Mouse (Mus musculus) c-Kit-positive CD71-positive TER-119-positive erythroid progenitor cells, embryonic 14.5 days (primary cell): Measurements from ENCODE around the gene Mfng.

Experiments
- DNase-seq: peaks from one replicate; pipeline ENCODE4 v3.0.0-alpha.2; 2013; ENCODE audit warnings: low spot score

The Mfng gene

DNA sequence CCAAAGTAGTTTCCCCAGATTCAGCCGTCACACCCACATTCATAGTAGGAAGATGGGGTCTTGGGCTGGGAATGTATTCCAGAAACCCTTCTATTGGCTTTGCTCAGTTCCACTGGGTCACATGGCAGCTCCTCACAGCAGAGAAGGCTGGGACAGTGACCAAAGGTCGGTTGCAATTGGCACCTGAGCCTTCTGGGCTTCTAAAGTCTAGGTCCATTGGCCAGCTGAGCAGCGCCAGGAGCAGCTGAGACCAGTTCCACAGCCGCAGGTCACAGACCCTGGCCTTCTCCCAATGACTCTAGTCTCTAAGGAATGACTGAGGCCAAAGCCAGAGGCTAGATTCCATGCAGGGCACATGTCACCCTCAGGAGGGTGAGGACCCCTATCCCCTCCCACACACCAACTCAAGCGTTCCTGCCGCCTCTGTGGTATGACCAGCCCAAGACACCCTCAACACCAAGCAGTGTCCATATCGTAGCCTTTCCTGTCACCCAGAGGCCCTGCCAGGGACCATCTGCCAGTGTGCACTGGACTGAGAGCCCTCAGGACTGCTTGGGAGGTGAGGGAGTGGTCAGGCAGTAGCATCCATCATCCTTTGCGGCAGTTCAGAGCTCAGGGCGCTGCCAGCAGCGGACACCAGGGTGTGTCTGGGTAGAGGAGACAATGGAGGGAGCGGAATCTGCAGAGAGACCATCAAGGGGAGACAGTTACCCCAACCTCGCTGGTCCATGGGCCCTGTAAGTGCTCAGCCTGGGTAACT lies 17.1 kb downstream of the Mfng start:
- DNase-seq: no peak

DNA sequence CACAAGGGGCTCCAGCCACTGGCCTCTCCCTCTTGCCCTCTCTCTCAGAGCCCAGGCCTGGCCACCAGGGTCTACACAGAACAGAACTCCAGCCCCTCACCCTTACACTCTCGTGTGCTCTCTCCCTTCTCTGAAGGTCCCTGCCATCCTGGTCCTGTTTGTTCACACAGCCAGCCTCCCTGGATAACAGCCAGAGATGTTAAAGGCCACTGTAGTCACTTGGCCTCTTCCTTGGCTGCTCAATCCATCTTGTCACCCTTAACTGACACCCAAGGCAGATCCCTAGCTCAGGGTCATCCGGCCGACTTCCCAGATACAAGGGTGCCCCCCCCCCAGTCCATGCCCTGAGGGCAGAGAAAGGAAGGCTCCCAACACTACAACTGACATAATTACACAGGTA lies 18.0 kb downstream of the Mfng start:
- no peak for DNase-seq

DNA sequence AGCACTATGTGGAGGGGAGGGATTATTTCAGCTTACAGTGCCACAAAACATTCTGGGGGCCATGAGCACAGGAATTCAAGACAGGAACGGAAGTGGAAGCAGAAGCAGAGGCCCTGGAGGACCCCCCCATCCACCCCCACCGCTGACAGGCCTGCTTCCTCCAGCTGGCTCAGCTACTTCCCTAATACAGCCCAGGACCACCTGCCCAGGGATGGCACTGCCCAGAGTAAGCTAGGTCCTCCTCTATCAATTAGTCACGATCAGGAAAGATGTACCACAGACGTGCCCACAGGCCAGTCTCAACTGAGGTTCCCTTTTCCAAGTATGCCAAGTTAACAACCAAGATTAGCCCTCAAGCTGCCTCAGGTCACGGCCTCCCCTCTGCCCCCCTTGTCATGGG lies 19.1 kb downstream of the Mfng start:
- DNase-seq: no peak

DNA sequence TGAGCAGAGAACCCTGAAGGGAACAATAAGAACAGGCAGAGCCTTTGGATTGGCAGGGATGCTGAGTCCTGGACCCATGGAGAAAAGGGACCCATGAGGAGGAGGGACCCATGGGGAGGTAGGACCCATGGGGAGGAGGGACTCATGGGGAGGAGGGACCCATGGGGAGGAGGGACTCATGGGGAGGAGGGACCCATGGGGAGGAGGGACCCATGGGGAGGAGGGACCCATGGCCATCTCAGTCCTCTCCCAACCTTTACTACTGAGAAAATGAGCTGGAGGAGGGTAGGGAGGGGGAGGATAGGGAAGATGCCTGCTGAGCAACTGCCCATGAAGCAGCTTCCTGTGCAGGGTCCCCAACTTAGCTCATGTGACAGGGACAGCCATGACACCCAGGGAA lies 20.3 kb downstream of the Mfng start:
- peak; percentile 33 for DNase-seq

DNA sequence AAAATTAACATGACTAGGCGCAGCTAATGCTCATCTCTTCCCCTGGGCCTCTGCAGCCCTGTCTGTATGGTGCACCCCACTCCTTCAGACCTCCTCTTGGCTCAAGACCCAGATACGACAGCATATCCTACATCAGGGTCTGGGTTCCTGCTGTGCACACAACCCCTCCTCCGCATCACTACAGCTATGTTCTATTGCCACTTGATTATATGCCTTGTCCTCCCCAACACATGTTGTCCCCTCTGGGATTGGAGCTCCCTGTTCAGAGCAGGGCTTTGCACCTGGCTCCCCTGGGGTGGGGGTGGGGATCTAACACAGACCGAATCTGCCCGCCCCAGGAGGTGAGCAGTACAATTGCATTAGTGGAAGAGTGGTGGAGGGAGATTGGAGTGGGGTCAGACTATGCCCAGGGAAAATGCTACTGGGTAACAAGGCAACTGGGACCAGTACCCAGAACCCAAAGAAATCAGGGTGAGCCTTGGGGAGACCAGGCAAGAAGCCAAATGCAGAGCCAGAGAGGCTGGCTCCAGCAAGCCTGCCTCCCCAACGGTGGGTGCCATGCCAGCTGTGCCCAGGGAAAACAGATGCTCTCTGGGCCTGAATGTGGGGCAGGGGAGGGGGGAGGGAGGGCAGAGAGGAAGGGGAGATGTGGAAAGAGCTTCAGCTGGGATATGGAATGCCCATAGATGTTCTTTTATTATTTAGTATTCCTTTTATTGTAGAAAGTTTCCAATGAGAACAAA lies 22.5 kb downstream of the Mfng start:
- DNase-seq: no peak

DNA sequence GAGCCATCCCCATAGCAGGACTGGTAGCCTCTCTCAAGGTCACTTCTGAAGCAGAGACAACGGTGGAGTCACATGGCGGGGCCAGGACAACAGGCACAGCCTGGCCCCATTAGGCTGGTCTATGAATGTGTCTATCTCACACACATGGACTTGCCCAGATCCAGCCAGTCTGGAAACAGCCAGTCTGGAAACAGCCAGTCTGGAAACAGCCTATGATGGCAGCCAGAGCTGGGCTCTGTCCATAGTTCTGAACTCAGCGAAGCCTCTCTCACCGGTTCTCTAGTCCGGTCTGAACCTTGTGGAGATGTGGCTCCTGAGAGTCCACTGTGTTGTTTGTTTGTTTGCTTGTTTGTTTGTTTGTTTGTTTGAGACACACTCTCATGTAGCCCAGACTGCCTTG lies 23.4 kb downstream of the Mfng start:
- no peak for DNase-seq

DNA sequence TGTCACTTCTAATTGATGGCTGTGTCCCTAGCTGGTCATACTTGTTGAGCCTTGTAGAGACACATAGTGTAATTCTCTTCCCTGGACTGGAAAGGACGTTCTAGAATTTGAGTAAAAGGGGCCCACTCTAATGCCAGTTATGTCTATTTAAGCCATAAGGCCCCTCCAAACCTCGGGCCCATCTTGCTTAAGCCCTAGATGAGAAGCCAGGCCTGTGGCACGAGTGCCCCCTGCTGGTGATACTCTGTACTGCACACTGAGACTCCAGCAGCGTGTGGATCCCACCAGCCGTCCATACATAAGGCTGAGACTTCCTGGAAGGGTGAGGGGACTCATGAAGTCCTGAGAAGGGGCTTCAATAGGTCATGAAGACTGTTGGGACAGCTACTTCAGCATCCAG lies 29.1 kb downstream of the Mfng start:
- peak; percentile 29 for DNase-seq

DNA sequence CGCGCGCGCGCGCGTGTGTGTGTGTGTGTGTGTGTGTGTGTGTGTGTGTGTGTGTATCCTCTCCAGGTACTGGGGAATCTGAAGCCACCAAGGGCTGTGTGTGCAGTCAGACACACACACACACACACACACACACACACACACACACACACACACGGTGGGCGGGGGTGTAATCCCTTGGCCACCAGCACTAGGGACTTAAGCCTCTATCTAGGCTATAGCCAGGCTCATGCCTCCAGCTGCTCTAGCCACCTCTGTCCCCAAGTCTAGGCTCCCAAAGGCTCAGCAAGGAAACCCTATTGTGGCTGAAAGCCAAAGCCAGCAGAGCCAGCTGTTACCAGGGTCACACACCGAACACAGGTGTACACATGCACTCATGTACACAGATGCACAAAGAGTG lies 30.4 kb downstream of the Mfng start:
- DNase-seq: no peak

DNA sequence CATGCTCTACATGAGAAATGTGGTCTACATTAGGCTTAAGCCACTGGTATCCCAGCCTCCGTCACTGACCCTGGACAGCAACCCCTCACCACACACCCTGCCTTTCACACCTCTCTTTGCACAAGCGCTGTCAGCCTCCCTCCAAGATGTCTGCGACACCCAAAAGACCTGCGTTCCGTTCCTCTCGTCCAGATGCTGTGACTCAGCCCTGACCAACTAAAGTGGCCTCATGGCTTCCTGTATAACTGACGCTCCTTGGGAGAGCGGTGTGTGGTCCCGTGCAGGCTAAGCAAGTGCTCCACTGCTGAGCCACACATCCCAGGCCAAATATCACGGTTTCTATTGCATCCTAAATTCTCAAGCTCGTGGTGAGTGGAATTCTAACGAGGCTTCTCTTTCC lies 32.6 kb downstream of the Mfng start:
- no peak for DNase-seq

DNA sequence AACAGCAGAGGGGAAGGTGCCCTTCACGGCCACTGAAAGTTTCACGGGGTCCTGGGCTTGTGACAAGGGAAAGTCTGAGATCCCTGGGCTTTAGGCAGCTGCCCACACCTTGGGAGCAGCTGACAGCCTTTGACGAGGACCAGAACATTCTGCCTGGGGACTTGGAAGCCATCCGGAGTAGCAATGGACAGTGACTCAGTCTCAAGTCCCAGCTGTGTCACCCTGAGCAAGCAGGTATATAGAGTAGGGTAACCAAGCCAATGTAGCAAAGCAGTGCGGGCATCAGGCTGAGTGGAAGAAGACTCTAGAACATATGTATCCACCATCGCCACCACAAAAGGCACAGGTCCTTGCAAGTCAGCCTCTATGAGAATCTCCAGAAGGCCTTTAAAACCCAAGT lies 36.1 kb downstream of the Mfng start:
- DNase-seq: no peak

DNA sequence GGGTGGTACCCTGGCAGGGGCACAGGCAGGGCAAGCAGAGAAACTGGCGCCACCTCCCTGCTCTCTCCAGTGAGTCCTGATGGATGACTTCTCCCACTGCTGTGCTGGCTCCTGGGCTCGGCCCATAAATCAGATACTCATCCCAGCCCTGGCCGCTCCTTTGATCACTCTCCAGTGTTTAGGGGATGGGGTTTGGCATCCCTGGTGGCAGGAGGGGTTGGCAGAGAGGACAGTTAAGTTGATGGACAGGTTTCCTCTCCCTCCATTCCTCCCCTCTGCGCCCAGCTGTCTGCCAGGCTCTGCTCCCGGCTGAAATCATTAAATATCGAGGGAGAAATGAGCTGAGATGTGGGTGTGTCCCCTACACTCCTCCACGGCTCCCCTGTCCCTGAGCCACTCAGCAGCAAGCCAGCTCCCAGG lies 36.6 kb downstream of the Mfng start:
- DNase-seq: no peak

DNA sequence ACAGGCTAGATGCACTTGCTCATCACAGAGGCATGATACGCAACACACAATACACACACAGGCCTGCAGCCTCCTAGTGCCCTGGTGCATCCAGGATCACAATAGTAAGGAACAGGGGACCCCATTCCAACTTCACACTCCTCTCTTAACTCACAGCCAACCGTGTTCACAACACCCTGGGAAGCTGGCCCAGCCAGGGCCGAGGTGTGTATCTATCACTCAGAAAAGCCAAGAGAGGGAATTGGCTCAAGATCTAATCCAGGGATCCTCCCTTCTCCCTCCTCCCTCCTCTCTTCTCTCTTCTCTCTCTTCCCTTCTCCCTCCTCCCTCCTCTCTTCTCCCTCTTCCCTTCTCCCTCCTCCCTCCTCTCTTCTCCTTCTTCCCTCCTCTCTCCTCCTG lies 37.1 kb downstream of the Mfng start:
- DNase-seq: no peak

DNA sequence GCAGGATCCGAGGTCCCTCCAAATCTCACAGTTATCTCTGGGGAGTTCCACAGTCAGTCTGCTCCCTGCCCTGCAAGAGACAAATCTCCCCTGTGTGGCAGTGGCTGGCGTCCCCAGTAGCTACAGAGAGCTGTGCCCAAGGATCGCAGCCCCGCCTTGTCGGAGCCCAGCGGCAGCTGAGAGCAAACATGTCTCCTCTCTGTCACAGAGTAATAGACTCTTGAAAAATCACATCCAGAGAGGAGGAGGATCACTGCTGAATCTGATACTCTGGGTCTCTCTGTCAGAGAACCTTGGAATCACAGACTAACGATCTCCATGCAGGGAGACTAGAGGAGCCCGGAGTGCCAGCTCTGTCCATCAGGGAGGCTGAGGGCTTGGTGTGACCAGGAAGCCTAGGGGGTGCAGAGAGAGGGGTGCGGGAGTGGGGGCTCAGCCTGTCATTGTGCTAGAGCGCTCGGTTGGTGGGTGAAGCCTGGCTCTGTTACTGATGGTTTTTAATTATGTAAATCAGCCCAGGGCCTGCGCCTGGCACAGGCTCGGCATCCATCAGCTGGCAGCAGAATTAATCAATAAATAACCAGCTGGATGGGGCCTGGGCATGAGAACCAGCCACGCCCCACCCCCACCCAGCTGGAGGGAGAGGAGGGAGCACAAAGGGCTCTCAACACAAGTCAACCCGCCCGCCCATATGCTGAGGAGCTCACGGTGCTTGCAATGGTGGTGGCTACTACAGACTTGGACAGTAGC lies 37.7 kb downstream of the Mfng start:
- no peak for DNase-seq

DNA sequence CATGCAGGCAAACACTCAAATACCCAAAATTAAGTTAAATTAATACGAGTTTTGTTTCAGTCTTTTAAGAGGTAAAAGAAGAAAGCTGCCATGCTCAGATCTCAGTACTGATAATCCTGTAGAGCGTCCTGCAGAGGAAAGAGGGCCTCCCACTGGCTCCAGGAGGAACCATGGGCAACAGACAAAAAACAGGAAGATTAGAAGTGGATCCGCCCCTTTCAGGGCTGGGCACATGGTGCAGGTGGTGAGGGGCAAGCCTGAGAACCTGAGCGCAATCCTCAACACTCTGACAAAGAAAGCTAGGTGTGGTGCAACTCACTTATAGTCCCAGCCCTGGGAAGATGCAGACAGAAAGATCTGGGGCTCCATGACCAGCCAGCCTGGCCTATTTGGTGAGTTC lies 41.4 kb downstream of the Mfng start:
- no peak for DNase-seq

DNA sequence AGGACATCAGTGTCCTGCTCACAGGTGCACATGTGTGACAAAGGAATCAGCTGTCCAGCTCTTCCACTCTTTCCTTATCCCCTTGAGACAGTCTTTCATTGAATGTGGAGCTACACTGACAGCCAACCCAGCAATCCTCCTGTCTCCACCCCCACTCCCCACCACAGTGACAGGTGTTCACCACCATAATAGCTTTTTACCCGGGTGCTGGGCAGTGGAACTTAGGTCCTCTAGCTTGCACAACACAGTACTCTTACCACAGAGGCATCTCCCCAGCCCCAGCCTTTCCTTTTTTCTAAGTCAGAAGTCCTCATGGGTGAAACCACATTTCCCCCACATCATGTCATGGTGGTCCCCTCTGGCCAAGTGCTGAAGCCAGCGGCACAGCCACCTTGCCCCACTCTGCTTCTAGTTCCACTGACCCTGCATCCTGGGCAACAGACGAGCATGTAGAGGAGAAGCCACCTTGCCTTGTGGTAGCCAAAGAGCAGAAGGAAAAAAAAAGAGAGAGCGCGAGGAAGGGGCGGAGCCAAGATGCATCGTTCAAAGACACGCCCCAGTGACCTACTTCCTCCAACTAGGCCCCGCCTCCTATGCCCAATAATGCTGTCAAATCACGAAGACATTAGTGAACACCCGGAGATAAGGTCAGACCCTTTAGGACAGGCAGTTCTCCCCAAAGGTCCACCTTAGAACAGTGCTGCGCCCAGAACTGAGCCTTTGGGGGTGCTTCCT lies 42.8 kb downstream of the Mfng start:
- DNase-seq: no peak

DNA sequence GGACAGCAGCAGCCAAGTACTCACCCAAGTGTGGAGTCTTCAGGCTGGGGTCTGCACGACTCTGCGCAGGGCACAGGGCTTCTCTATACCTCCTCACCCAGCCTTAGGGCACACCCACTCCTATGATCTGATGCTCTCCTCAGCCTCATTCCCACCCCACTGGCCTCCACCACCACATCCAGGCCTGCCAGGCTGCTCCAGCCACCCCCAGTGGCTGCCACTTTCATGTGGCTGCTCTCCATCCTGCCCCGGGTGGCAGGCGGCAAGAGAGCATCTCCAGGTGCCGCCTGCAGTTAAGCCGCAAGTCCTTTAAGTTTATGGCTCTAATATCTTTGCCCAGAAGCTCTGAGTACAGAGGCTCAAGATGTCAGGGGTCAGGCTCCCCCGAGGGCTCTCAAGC lies 46.6 kb downstream of the Mfng start:
- no peak for DNase-seq

DNA sequence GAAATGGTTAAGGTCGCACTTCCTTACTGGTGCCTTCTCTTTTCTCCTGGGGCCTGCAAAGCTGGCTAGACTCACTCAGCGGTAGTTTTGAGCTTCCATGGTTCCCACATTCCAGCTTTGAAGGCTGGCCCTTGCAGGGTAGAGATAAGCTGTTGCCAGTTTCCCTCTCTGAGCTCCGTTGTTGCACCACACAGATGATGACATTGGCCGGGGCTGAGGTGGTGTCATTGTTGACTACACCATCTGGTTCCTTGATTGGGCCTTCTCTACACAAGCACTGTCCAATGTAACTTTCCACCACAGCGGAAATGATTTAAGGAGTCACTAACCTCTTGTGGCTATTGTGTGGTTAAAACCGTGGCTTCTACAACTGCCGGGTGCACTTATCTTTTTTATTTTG lies 52.7 kb downstream of the Mfng start:
- no peak for DNase-seq

DNA sequence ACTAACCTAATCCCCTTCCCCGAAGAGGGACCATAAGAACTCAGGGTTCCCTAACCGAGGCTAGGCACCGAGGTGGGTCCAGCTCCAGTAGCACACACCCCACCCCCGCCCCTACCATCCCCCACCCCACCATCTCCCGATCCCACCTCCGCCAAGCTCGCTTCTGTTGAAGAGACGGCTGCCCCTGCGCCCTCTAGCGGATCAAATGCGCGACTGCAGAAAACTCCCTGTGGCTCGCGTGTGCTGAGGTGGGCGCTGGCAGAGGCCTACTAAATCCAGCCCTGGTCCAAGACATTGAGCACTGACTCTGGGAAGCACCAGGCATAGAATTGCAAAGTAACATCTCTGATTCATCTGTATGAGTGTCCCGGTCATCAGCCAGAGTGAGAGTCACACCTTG lies 53.2 kb downstream of the Mfng start:
- DNase-seq: peak; percentile 33

DNA sequence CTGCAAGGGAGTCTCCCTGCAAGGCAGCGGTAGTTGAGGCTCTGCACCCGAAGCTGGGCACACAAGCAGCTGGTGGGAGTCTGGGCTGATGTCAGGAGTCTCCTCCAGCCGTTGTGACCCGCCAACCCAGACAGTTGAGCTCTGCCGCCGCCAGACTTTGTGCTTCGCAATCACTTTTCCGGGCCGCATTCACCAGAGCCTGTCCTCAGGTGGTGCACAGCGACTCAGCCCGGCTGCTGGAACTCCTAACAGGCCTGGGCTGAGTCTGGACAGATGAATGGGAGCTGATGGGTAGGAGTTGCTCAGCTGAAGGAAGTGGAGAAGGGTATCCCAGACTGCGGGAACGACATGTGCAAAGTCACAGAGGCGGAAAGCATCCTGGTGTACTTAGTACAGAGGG lies 53.9 kb downstream of the Mfng start:
- DNase-seq: no peak

DNA sequence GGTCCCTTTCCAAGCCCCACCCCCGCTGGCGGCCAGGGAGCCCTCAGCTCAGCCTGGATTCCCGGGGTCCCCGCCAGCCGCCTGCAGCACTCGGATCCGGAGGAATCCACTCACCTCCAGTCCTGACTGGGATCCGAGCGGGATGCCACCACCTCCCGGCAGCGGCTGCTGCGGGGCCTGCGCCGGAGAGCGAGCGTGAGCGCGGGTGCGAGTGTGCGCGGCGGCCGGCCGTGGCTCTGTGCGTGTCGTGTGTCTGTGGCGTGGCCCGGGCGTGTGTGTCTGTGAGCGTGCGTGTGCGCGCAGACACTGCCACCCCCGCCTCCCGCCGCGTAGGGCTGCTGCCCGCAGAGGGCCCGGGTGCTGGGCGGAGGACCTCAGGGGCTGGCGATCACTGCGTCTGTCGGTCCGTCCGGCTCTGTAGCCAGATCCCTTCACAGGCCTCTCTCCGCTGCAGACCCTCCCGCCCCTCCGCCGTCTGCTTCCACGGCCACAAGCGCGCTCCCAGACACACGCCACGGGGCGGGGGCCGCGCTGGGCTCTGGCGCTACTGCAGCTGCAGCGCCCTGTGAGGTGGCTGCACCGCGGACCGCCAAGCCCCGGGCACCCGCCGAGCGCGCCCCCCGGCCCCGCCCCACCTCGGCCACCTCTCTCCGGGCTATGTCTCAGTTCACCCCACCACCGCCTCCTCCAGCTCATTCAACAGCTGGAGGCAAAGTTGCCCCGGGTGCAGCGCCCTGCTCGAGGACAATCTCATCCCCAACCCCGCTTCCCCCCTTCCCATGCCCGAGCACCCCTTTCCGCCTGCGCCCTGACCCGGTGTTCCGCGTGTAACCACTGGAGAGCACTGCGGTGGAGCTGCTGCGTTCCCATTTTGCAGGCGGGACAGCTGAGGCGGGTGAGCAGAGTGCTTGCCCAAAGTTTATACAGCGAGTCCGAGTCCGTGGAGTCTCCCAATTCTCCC lies 54.7 kb downstream of the Mfng start, which contains the start of gene Elfn2:
TSS of gene Elfn2 (minus strand) at position 482 of the 961 bp plus-strand sequence.
- DNase-seq: no peak

DNA sequence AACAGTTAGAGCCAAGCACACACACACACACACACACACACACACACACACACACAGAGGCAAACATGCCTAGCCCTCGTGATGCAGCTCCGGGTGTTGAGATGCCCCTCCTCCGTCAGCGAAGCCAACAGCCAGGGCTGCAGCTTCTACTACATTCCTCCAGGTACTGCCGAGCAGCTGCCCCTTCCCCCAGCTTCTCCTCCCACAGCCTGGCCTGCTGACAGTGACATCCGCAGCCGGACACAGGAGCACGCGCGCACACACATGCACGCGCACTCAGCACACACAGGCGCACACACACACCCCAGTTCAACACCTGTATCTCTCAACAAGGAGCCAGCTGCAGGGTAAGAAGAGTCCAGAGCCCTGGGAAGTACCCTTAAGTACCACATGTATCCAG lies 56.3 kb downstream of the Mfng start:
- DNase-seq: no peak
